Mouse (Mus musculus): ENCODE data around the gene Slc9a5.

The Slc9a5 gene

GRCm38 (mm10) chr8:105354549-105354948, 5.9 kb downstream of the Slc9a5 start:
- DNase-seq (ENCODE audit: extremely low spot score) = no peak

- DNase-seq (ENCODE audit: extremely low spot score) = peak; percentile 71
Observed at GRCm38 (mm10) chr8:105355179-105356024, 6.8 kb downstream of the Slc9a5 start.

- DNase-seq (ENCODE audit: extremely low spot score) = no peak
Observed at GRCm38 (mm10) chr8:105356681-105357080, 8.0 kb downstream of the Slc9a5 start.

GRCm38 (mm10) chr8:105359208-105359607, 10.6 kb downstream of the Slc9a5 start:
- DNase-seq (ENCODE audit: extremely low spot score) = no peak

- peak; percentile 50 for DNase-seq (ENCODE audit: extremely low spot score)
Observed at GRCm38 (mm10) chr8:105359646-105360045, 11.0 kb downstream of the Slc9a5 start.

- DNase-seq (ENCODE audit: extremely low spot score) = no peak
Observed at GRCm38 (mm10) chr8:105361751-105362702, 13.4 kb downstream of the Slc9a5 start.

- DNase-seq (ENCODE audit: extremely low spot score) = no peak
Observed at GRCm38 (mm10) chr8:105367107-105367506, 18.5 kb downstream of the Slc9a5 start.

GRCm38 (mm10) chr8:105372473-105372872, 23.8 kb downstream of the Slc9a5 start:
- no peak for DNase-seq (ENCODE audit: extremely low spot score)

GRCm38 (mm10) chr8:105373032-105373431, 24.4 kb downstream of the Slc9a5 start, which contains the start of gene Plekhg4:
Gene Plekhg4 (plus strand): TSS chr8:105373274.
- DNase-seq (ENCODE audit: extremely low spot score) = no peak

- peak; percentile 61 for DNase-seq (ENCODE audit: extremely low spot score)
Observed at GRCm38 (mm10) chr8:105374513-105374966, 25.9 kb downstream of the Slc9a5 start.

- no peak for DNase-seq (ENCODE audit: extremely low spot score)
Observed at GRCm38 (mm10) chr8:105378673-105379072, 30.0 kb downstream of the Slc9a5 start.

GRCm38 (mm10) chr8:105380308-105380707, 31.7 kb downstream of the Slc9a5 start:
- no peak for DNase-seq (ENCODE audit: extremely low spot score)

- no peak for DNase-seq (ENCODE audit: extremely low spot score)
Observed at GRCm38 (mm10) chr8:105384070-105384469, 35.4 kb downstream of the Slc9a5 start.

- no peak for DNase-seq (ENCODE audit: extremely low spot score)
Observed at GRCm38 (mm10) chr8:105387151-105387550, 38.5 kb downstream of the Slc9a5 start.

- DNase-seq (ENCODE audit: extremely low spot score) = no peak
Observed at GRCm38 (mm10) chr8:105389096-105389495, 40.5 kb downstream of the Slc9a5 start.

GRCm38 (mm10) chr8:105393089-105393787, 44.6 kb downstream of the Slc9a5 start:
- DNase-seq (ENCODE audit: extremely low spot score) = no peak

GRCm38 (mm10) chr8:105393915-105394314, 45.3 kb downstream of the Slc9a5 start:
- no peak for DNase-seq (ENCODE audit: extremely low spot score)

GRCm38 (mm10) chr8:105397747-105398146, 49.1 kb downstream of the Slc9a5 start:
- peak; percentile 22 for DNase-seq (ENCODE audit: extremely low spot score)

- no peak for DNase-seq (ENCODE audit: extremely low spot score)
Observed at GRCm38 (mm10) chr8:105400016-105400415, 51.4 kb downstream of the Slc9a5 start.

GRCm38 (mm10) chr8:105403467-105403866, 54.8 kb downstream of the Slc9a5 start:
- DNase-seq (ENCODE audit: extremely low spot score) = no peak

- no peak for DNase-seq (ENCODE audit: extremely low spot score)
Observed at GRCm38 (mm10) chr8:105404496-105404895, 55.9 kb downstream of the Slc9a5 start.

- DNase-seq (ENCODE audit: extremely low spot score) = no peak
Observed at GRCm38 (mm10) chr8:105406416-105406815, 57.8 kb downstream of the Slc9a5 start.

Measured in embryo, embryonic 9.5 days (tissue).